Mouse (Mus musculus) frontal cortex, postnatal 14 days (tissue): ENCODE measurements around the gene Acadm.

Experiments used
- DNase-seq, 2 experiments: peaks; one replicate each; pipeline ENCODE4 v3.0.0; 2022; ENCODE audit warnings: low spot score in 2 of 2

The Acadm gene

GRCm38 (mm10) chr3:153944335-153944990 lies at the start of gene Acadm:
TSS of gene Acadm (minus strand) at chr3:153944632.
- peak; percentile 86 to 89 for DNase-seq

DNA sequence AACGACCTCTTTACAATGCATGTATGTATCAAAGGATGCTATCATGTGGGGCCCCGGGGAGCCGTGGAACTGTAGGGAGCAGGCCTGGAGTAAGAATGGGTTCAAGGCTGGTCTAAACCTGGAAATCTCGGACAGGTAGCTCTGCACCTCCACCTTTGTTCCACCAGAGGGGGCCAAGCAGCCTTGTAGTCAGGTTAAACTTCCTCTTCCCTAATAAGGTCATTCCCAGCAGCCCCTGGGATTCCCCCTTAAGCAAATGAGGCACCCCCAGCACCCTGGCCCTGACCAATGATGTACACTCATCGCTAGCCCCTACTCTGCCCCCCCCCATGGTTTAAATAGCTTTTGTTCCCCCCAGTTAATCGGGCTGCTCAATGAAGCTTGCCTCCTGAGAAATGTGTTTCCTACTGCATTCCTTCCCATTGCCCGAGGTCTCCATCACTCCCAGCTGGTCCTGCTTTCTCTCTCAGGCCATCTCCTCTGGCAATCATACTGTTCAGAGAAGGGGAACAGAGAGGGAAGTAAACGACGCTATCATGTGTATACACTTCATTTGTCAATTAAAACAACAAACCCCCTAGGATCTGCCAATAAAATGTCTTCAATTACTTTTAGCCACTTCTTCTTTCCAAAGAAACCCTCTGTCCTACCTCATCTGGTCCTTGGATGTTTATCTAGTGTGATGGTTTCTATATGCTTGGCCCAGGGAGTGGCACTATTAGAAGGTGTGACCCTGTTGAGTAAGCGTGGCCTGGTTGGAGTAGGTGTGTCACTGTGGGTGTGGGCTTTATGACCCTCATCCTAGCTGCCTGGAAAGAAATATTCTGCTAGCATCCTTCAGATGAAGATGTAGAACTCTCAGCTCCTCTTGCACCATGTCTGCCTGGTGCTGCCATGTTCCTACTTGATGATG lies 40.3 kb upstream of the Acadm start:
- DNase-seq, result no peak

DNA sequence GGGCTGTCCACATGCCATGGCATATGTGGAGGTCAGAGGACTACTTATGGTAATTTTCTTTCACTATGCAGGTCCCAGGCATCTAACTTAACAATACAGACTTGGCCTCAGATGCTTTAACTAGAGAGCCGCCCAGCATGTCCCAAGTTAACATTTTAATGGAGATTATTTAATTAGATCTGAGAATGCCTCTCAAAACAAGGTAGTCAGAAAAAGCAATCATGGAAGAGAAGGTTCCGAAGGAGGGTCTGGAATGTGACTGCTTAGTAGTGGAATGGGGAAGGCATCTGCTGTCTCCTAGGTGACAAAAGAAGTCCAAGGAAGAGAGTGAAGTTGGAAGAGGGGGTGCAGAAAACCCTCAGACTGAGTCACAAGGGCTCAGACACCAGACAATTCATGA lies 36.2 kb upstream of the Acadm start:
- DNase-seq, result no peak

DNA sequence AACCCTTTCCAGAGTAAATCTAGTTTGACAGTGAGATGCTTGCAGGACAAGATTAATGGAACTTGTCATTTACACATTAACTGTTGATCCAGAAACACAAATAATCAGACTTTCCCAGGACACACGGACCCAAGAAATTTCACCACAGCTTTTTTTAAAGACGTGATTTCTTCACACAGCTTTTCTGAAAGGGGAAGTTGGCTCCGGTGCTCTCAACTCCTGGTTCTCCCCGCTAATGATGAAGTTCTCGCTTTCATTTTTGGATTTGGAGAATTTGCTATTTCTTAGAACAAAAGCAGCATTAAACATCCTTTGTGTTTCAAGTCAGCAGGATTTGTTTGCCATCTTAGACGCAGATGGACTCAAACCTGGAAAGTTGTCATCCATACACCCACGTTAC lies 31.4 kb upstream of the Acadm start:
- DNase-seq, result no peak

DNA sequence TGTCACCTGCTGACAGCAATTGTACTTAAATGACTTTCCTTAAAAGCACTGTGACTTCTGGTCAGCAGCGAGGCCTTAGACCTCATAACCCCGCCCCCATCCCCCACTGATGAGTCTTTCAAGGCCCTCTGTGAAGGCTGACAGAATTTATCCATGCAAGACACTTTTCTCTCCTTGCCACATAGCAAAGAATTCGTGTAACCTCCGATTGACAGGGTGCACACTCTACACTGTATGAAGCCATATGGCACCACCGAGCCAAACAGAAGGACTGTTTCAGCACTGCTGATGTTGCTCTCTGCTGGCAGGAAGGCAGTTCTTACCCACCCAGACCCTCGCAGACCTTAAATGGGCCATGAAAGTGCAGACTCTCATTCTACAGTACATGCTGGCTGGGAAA lies 30.6 kb upstream of the Acadm start:
- no peak for DNase-seq

- DNase-seq, result peak in 1 of 2 experiments; percentile 16
These were observed 29.7 kb upstream of the Acadm start for GRCm38 (mm10) chr3:153973949-153974760.

DNA sequence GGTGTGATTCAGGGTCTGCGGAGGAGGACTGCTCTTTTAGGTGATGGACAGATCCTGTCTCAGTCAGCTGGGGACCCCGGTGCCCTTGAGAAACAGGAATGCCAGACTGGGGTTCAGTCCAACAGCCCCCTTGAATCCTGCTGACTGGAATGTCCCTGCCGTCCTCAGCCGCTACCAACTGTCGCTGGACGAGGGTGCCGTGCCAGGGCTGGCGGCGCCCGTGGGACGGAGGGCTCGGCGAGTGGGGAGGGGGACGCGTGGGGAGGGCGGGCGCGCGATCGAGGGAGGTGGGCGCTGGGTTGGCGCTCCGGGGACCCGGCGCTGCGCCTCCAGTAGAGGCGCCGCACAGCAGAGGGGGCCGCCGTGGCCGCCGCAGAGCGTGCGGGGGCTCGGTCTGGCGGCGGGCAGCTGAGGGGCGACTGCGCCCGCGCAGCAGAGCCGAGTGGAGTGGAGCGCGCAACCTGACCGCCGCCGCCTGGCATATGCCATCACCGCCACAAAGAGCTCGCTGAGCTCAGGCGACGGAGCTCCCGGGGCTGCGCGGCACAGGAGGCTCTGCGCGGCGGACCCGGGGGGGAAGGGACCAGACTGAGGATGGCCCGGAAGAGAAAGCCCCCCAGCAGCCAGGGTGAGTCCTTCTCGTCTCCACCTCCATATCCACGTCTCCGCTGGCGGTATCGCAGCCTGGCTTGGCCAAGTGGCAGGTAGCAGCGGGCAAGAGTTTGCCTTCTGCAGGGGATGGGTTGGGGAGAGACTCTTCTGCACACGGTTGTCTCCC lies 28.9 kb upstream of the Acadm start, which contains the start of gene Slc44a5:
Gene Slc44a5 (plus strand): TSS at position 266 of the 778 bp plus-strand sequence.
- DNase-seq, result peak in 1 of 2 experiments; percentile 34

DNA sequence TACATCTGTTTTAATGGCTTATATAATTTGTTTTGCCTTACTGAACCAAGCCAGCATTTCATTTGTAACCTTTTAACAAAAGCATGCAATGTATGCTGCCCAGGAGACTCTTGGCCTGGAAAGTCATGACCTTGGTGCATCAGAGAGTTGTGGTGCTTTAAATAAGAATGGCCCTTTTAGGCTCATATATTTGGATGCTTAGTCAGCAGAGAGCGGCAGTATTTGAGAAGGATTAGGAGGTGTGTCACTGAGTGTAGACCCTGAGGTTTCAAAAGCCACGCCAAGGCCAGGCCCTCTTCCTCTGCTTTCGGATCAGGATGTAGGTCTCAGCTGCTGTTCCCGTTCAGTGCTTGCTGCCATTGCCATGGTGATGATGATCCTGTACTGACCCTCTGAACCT lies 25.0 kb upstream of the Acadm start:
- no peak for DNase-seq

DNA sequence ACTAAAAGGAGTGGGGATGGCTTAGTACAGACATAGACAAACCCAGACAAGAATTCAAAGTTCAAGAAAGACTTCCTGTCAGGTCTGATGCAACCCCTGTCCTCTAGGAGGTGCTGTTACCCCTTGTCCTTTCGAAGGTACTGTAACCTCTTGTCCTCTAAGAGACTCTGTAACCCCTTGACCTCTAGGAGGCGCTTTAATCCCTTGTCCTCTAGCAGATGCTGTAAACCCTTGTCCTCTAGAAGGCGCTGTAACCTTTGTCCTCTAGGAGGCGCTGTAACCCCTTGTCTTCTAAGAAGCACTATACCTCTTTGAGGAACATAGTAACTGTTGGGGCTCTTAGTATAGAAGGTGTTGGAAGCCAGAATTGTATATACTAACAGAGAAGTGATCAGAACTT lies 24.1 kb upstream of the Acadm start:
- peak; percentile 39 to 49 for DNase-seq

DNA sequence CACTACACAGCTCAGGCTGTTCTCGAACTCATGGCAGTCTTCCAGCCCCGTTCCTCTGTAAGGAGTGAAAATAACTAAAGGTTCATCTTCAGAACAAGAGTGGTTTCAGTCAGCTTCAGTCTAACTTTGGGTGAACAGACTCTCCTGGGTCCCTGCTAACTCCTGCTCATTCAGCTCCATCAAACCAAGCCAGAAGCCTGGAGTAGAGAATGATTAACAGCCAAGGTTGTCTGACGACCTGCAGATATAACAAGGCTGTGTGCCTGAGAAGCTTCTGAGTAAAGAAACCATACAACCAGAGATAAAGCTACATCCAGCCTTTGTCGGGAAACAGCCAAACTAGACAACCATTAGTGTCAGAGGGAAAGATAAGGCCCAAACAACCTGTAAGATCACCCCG lies 23.0 kb upstream of the Acadm start:
- DNase-seq, result no peak

DNA sequence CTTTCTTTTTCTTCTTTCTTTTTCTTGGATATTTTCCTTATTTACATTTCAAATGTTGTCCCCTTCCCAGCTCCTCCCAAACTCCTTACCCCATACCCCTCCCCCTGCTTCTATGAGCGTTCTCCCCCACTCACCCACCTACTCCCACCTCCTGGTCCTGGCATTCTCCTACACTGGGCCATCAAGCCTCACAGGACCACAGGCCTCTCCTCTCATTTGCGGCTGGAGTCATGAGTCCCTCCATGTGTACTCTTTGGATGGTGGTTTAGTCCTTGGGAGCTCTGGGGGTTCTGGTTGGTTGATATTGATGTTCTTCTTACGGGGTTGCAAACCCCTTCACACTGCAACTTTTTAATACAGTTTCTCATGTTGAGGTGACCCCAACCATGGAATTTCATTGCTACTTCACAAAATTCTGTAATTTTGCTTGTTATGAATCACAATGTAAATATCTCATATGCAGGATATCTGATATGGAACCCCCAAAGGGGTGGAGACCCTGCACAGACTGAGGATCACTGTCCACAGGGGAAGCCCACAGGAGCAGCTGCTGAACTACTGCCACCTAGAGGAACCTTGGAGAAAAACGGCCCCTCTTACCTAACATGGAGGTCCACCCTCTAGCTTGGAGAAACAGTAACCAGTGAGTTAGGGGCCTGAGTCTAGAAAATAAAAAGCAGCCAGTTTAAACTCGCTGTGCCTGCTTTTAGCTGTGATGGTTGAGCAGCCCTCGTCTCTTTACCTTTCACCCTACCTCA lies 17.4 kb upstream of the Acadm start:
- no peak for DNase-seq

DNA sequence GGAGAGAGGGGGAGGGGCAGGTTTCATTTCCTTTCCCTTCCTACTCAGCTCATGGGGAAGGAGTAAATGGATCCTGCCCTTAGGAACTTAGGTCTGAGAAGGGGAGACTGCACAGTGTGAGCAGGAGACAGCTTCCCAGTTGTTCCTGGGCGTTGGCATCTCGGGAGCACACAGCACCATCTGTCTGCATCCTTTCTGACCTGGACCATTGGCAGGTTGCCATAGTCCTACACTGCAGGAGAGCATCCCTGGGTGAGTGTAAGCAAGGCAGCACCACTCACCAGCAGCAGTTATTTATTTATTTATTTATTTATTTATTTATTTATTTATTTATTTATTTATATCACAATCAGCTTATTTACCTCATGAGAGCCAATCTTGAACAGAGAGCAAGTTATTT lies 16.5 kb upstream of the Acadm start:
- no peak for DNase-seq

DNA sequence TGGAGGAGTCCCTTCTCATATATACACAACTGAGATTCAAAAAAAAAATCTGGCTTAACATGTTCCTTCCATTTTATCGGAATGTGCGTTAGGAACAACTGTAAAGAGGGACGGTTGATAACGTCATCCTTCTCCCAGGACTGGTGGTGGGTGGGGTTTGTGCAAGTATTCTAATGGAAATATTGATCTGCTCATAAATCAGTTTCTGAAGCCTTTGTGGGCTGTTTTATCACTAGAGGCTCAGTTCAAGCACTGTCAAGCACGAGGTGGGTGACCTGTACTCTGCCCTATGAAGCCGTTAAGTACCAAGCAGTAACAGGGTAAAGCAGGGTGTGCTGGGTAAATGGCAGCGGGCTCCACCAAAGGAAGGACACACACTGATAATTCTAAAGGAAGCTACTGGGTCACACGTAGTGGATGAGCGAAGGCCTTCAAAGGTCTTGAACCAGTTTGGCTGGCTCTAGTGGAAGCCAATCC lies 15.3 kb upstream of the Acadm start:
- no peak for DNase-seq

GRCm38 (mm10) chr3:153959035-153959730 lies 14.8 kb upstream of the Acadm start:
- DNase-seq, result no peak

- no peak for DNase-seq
These were observed 13.5 kb upstream of the Acadm start for GRCm38 (mm10) chr3:153957916-153958315.

- DNase-seq, result no peak
These were observed 3.7 kb upstream of the Acadm start for GRCm38 (mm10) chr3:153948176-153948575.

DNA sequence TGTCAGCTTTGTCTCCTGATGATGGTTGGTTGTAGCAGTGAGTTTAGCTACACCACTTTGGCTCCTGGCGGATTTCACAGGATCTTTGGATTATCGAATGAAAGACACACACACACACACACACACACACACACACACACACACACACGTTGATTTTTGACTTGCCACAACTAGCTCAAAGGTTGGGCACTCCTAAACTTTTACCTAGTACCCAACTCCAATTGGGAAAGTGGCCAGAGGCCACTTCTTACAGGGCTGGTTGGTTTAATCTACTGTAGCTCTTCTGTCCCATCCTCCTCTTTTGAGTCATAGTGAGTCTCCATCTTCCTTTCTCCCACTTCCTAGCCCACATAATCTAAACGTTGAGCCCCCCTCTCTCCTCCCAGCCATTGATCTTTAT lies 2.8 kb upstream of the Acadm start:
- no peak for DNase-seq

GRCm38 (mm10) chr3:153943901-153944334 lies 514 bp downstream of the Acadm start:
- DNase-seq, result no peak

- no peak for DNase-seq
These were observed 1.3 kb downstream of the Acadm start for GRCm38 (mm10) chr3:153943003-153943640.
